Mouse (Mus musculus) G1E-ER4 (cell line): ENCODE data around the gene Pex1. TPM values are rescaled to one million over a fixed set of nuclear protein-coding genes. Genes with fewer than 3 reads are reported as not detected.

Source experiments
- GATA1 ChIP-seq: IDR thresholded peaks from one replicate; pipeline ENCODE4 v1.8.0; 2012; ENCODE audit warnings: low read length, inconsistent platforms
- polyA plus RNA-seq: library from polyadenylated mRNA; stranded (reverse); fragments of >175 nt; gene quantifications from 2 replicates; pipeline ENCODE4 v1.2.3, GENCODE M21; 2012

Gene Pex1
- polyA plus RNA-seq, 1 experiment: 4.3 TPM

GRCm38 (mm10) chr5:3631512-3632271, 35.8 kb downstream of the Pex1 start:
- no peak for TF ChIP-seq GATA1

- no peak for TF ChIP-seq GATA1
Observed at GRCm38 (mm10) chr5:3632285-3632684, 36.4 kb downstream of the Pex1 start.

GRCm38 (mm10) chr5:3633315-3633714, 37.4 kb downstream of the Pex1 start:
- TF ChIP-seq GATA1: no peak

GRCm38 (mm10) chr5:3633951-3634350, 38.1 kb downstream of the Pex1 start:
- no peak for TF ChIP-seq GATA1

- TF ChIP-seq GATA1: no peak
Observed at GRCm38 (mm10) chr5:3635286-3635685, 39.4 kb downstream of the Pex1 start.

GRCm38 (mm10) chr5:3644621-3645020, 48.8 kb downstream of the Pex1 start:
- no peak for TF ChIP-seq GATA1

GRCm38 (mm10) chr5:3645326-3645725, 49.5 kb downstream of the Pex1 start:
- TF ChIP-seq GATA1: no peak

- TF ChIP-seq GATA1: no peak
Observed at GRCm38 (mm10) chr5:3646539-3646938, 50.7 kb downstream of the Pex1 start.

GRCm38 (mm10) chr5:3646991-3647707, 51.3 kb downstream of the Pex1 start:
- no peak for TF ChIP-seq GATA1

- no peak for TF ChIP-seq GATA1
Observed at GRCm38 (mm10) chr5:3647708-3648121, 51.8 kb downstream of the Pex1 start.

- no peak for TF ChIP-seq GATA1
Observed at GRCm38 (mm10) chr5:3648206-3648848, 52.5 kb downstream of the Pex1 start.

GRCm38 (mm10) chr5:3648849-3649210, 53.0 kb downstream of the Pex1 start:
- no peak for TF ChIP-seq GATA1

- TF ChIP-seq GATA1: no peak
Observed at GRCm38 (mm10) chr5:3650881-3651280, 55.0 kb downstream of the Pex1 start, which contains the start of gene Tmbim7. Tmbim7 (plus strand) TSS chr5:3651181.

GRCm38 (mm10) chr5:3651621-3652020, 55.8 kb downstream of the Pex1 start:
- TF ChIP-seq GATA1: no peak

GRCm38 (mm10) chr5:3653801-3654200, 57.9 kb downstream of the Pex1 start:
- TF ChIP-seq GATA1: no peak

- TF ChIP-seq GATA1: no peak
Observed at GRCm38 (mm10) chr5:3657085-3657484, 61.2 kb downstream of the Pex1 start, which contains the start of gene Gatad1. Gatad1 (minus strand) TSS chr5:3657185.
